Mouse (Mus musculus) left cerebral cortex, adult 8-10 months (tissue): ENCODE results near the gene Chd9. TPM values are rescaled to one million over a fixed set of nuclear protein-coding genes. Genes with fewer than 3 reads are reported as not detected.
A peak's percentile ranks its signal among the peaks of the same experiment; 100 is the strongest.

Experiments used
- DNase-seq, 2 experiments: peaks; one replicate each; pipeline ENCODE4 v3.0.0; 2022; ENCODE audit warnings: low spot score in 2 of 2
- total RNA-seq, 4 experiments: library from RNA; stranded (reverse); gene quantifications; 2 replicates each; pipeline ENCODE4 v1.2.4; 2022

The Chd9 gene
- total RNA-seq: 100 to 1,000 TPM; 169 to 194 (median 186) TPM

- DNase-seq: peak; percentile 89 to 91
Measured at GRCm38 (mm10) chr8:90828181-90828986, at the start of gene Chd9. Chd9 (plus strand) TSS chr8:90828352.

GRCm38 (mm10) chr8:90791616-90792015 is 36.5 kb upstream of the Chd9 start:
- DNase-seq: no peak

DNA sequence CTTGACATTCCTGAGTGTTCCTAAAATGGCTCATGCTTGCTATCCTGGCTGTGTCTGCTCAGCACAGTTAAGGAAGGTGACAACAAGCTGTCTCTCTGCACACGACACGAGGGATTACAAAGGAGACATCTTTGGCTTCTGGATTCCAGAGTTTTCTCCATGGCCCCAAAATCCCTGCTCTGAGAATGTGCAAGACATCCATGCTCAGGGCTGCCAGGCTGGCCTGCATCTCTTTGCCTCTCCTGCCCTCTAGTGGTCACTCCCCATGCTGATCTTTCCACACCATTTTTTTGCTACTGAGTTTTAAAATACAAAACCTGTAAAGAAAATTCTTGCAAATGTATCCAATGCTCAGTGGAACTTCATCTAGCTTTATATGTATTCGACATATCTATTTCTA is 34.4 kb upstream of the Chd9 start:
- DNase-seq: peak; percentile 44 to 54

- no peak for DNase-seq
Measured at GRCm38 (mm10) chr8:90794990-90795861, 32.9 kb upstream of the Chd9 start.

- DNase-seq: no peak
Measured at GRCm38 (mm10) chr8:90799473-90799872, 28.7 kb upstream of the Chd9 start.

DNA sequence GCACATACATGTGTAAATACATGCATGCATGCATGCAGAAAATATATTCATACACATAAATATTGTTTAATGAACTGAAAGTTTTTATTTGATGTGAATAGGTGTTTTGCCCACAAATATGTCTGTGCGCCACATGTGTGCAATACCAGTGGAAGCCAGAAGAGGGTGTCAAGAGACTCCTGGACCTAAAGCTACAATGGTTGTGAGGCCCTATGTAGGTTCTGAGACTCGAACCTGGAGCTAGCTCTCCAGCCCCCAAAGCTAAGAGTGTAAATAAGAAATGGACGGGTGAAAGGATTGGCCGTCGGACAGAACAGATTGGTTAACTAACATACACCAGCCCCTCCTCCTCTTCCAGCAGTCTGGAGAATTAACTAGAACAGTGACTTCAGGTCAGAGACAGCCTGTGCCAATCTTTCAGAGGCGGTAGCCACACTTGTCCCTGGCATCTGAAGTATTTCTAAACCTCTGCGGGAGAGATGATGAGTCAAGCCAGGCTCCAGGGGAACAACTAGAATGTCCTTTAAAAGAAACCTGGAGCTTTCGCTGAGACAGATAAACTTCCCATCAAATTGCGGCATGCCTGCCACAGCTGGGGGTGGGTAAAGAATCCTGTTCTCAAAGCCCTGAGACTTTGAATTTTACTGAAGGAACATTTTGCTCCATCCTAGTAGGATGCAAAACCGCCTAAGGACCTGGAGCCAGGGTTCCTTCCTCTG is 14.4 kb upstream of the Chd9 start:
- DNase-seq: no peak

DNA sequence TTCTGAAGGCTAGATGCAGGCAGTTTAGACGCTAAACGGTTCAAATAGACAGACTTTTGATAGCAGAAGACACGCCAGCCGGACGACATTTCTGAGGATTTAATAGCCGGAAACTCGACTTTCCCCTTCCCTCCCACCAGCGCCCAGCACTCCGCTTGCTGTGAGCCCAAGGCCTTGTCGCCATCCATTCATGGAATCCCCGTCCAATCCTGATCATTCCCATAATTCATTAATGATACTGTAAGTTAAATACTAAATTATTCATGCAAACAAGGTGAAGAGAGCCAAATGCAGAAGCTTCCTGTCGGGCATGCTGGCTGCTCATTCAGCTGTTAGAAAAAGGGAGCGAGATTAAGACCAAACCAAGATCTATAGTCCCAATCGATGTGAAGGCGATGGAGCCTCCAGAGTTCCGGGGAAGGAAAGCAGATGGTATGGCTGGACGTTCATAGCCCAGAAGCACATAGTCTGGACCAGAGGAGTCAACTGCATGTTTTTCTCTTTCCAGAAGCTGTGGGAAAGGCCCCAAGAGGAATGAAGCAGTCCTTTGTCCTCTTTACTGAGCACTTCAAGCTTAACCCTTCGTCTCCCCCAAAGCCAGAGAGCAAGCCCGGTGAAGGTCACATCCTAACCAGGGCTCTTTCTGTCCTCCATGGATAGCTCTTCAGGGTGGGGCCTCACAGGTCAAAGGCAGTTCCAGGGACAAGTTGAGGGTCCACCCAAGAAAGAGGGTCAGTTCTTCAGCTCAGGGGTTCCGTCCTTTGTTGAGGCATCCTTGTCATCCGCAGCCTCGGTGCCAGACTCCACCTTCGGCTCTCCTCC is 11.9 kb upstream of the Chd9 start:
- no peak for DNase-seq

- no peak for DNase-seq
Measured at GRCm38 (mm10) chr8:90817293-90817692, 10.9 kb upstream of the Chd9 start, which contains the start of gene Gm19935. Gm19935 (minus strand) TSS chr8:90817393.

- DNase-seq: no peak
Measured at GRCm38 (mm10) chr8:90819561-90820320, 8.4 kb upstream of the Chd9 start.

GRCm38 (mm10) chr8:90820321-90820696 is 7.8 kb upstream of the Chd9 start:
- no peak for DNase-seq

GRCm38 (mm10) chr8:90822443-90822842 is 5.7 kb upstream of the Chd9 start:
- DNase-seq: no peak

GRCm38 (mm10) chr8:90825459-90825871 is 2.7 kb upstream of the Chd9 start:
- no peak for DNase-seq

DNA sequence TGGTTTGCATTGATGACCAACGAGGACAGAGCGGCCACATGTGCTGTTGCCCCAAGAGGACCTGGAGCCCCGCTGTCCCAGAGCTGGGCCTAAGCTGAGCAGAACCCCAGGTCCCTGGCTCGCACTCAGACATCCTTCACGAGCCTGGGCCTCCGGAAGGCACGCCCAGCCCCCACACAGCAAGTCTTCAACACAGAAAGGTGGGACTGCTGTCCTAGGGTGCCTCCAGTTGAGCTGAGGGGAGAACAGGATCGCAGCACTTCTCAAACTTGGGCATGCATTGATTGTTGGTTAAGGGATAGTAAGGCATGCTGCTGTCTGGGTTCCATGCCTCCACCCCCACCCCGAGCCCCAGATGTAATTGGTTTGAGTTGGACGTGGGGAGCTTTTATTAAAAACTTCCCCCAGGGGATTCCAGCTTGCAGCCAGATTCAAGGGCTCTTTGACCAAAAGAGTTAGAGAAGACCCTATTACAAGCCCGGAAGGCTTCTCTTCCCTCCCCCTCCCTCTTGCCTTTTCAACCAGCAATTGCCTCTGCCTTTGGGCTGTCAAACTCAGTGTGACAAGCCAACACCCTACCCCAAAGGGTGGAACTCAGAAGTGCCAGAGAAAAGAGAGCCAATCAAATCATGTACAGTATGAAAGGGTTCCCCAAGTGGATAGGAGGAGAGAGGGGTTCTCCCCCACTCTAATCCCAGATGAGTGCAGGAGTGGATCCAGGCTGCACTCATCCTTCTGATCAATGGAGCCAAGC is 1.0 kb downstream of the Chd9 start:
- peak in 1 of 2 experiments; percentile 30 for DNase-seq

- no peak for DNase-seq
Measured at GRCm38 (mm10) chr8:90829825-90830224, 1.7 kb downstream of the Chd9 start.

- DNase-seq: no peak
Measured at GRCm38 (mm10) chr8:90830980-90831379, 2.8 kb downstream of the Chd9 start.

GRCm38 (mm10) chr8:90832576-90833289 is 4.6 kb downstream of the Chd9 start:
- DNase-seq: no peak

DNA sequence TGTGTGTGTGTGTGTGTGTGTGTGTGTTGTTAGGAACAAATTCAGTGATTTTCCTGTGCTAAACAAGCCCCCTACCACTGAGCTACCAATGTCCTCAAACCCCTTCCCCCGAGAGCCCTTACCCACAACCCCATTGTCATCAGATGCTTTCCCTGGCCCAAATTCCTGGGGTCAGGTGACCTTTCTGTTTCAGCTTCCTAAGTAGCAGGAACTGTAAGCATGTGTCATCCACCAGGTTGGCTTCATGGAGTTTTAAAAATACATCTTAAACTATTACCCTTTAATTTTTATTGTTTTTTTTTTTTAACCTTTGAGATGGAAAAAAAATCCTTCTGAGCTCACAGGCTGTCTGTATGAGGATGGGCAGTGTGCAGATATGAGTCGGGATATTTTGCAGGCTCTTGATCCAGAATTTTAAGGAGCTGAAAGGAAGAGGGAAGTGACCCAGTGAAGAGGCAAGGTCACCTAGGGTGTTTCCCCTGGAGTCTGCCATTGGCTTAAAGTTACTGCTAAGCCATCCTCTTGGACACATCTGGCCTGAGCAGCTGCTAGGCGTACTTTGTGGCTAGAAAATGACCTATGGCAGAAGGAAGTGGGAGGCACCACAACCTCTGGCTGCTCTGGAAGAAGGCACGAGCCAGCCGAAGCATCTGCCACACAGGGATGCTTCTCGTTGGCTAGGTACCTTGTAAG is 5.6 kb downstream of the Chd9 start:
- no peak for DNase-seq

- DNase-seq: no peak
Measured at GRCm38 (mm10) chr8:90834321-90834672, 6.1 kb downstream of the Chd9 start.
